Mouse (Mus musculus): Measurements from ENCODE around the gene Rora. TPM values are rescaled to one million over a fixed set of nuclear protein-coding genes. Genes with fewer than 3 reads are reported as not detected.

Gene Rora
- total and polyA plus RNA-seq, 2 experiments = 11.3 to 30.8 TPM

DNA sequence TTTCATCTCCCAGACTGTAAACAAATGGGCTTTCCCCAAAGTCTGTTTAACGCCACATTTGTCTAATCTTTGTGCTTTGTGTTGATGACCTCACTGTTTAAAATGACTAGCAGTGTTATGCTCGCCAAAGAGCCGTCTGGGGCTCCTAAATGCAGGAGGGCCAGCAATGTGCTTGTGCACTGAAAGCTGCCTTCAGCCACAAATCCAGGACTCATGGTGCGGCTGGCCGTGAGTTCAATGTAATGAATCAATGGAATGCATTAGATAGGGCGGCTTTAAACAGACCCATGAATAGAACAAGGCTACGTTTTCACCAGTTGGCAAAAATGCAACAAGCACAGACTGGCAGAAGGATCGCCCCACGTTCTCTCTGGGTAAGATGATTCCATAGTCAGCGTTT is 623.7 kb downstream of the Rora start:
- Histone ChIP-seq H3K79me2 (ENCODE audit: control insufficient read depth, insufficient read depth, low read length) (no peaks in the 10 kb centered on the region), H3K4me1 (ENCODE audit: control insufficient read depth, insufficient read depth, low read length) (peaks cover 2% of the 10 kb centered on the region; the same call in 1 of the 2 replicates), H3K36me3 (ENCODE audit: control insufficient read depth, insufficient read depth, low read length) (no peaks in the 10 kb centered on the region), H3K27me3 (ENCODE audit: control insufficient read depth, insufficient read depth, low read length) (no peaks in the 10 kb centered on the region), H3K27ac (replicated peaks; ENCODE audit: insufficient read depth, low read depth, low read length) (no peak overlapping the region), H3K4me3 (ENCODE audit: insufficient read depth, low read depth, low read length) (no peak overlapping the region), H3K9ac (ENCODE audit: low read depth, low read length) (no peak overlapping the region)
- TF ChIP-seq POLR2A (IDR thresholded peaks at IDR 0.05; ENCODE audit: extremely low read depth, insufficient read depth, low read length) = no peak
- TF ChIP-seq CTCF (IDR thresholded peaks at IDR 0.05; ENCODE audit: low read depth, low read length) = no peak
- 77% methylated on average over 10 of the region's 10 CpGs for WGBS
- DNase-seq (ENCODE audit: extremely low read depth, low read depth, low spot score) = no peak

DNA sequence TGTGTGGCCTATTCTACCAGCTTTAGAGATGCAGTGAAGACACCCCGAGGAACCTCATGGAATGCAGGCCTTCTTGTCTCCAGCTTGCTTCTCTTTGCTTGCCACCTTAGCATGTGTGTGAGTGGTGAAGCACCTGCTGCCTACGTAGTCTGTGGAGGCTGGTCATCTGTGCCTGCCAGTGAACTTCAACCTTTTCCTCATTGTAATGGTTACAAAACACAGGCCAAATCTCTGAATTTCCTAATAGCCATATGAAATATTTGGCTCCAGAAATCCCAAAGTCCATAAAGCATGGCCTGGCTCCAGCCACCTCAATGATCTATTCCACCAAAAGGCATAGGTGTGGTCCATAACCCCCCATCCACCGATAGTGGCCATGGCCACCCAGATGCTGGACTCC is 631.4 kb downstream of the Rora start:
- DNase-seq (ENCODE audit: extremely low read depth, low read depth, low spot score) = peak; percentile 94
- Histone ChIP-seq H3K4me1 (ENCODE audit: control insufficient read depth, insufficient read depth, low read length) (peaks cover 15% of the 10 kb centered on the region), H3K27me3 (ENCODE audit: control insufficient read depth, insufficient read depth, low read length) (no peaks in the 10 kb centered on the region), H3K27ac (replicated peaks; ENCODE audit: insufficient read depth, low read depth, low read length) (peak overlapping the region; percentile 79), H3K79me2 (ENCODE audit: control insufficient read depth, insufficient read depth, low read length) (peaks cover 3% of the 10 kb centered on the region), H3K4me3 (ENCODE audit: insufficient read depth, low read depth, low read length) (no peak overlapping the region), H3K36me3 (ENCODE audit: control insufficient read depth, insufficient read depth, low read length) (no peaks in the 10 kb centered on the region), H3K9ac (ENCODE audit: low read depth, low read length) (no peak overlapping the region)
- TF ChIP-seq CTCF (IDR thresholded peaks at IDR 0.05; ENCODE audit: low read depth, low read length) = no peak
- no peak for TF ChIP-seq POLR2A (IDR thresholded peaks at IDR 0.05; ENCODE audit: extremely low read depth, insufficient read depth, low read length)
- WGBS = 40% methylated on average over 3 of the region's 3 CpGs

DNA sequence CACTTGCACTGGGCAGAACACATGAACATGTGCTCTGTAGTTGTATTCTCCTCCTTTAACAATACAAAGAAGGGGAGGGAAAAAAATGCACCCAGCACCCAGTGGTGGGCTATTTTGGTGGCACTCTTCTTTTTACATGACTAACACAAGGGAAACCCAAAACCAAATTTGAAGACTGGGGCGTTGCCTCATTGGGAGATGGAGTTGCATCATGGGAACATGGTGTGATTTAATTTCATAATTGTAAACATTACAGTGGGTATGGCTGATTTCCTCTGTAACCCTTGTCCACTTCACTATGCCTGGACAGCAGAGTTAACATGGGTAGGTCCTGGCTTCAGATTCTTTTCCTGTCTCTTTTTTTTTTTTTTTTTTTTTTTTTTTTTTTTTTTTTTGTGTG is 634.5 kb downstream of the Rora start:
- Histone ChIP-seq H3K27me3 (ENCODE audit: control insufficient read depth, insufficient read depth, low read length) (no peaks in the 10 kb centered on the region), H3K79me2 (ENCODE audit: control insufficient read depth, insufficient read depth, low read length) (peaks cover 16% of the 10 kb centered on the region)
- 10% methylated on average over 1 of the region's 1 CpGs for WGBS

DNA sequence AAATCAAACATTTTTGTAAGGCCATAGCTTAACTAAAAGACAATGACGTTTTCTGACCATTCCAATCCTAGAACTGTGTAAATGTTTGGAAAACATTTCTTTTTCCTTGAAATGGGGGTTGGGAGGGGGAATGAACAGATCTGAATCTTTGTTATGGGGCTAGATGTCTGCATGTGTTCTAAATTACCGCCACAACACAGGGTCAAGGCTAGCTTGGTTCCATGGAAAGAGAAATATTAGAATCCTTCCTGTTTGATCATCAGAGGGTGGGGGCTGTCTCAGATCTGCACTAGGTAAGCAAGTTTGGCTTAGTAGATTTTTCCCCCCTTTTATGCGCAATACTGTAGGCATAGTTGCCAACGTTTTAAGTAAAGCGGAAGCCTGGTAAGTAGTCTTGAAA is 635.0 kb downstream of the Rora start:
- Histone ChIP-seq H3K4me3 (ENCODE audit: insufficient read depth, low read depth, low read length) (peak overlapping the region; percentile 80; the same call in 1 of the 2 replicates), H3K27me3 (ENCODE audit: control insufficient read depth, insufficient read depth, low read length) (no peaks in the 10 kb centered on the region), H3K79me2 (ENCODE audit: control insufficient read depth, insufficient read depth, low read length) (peaks cover 18% of the 10 kb centered on the region), H3K27ac (replicated peaks; ENCODE audit: insufficient read depth, low read depth, low read length) (peak overlapping the region; percentile 97), H3K36me3 (ENCODE audit: control insufficient read depth, insufficient read depth, low read length) (no peaks in the 10 kb centered on the region), H3K9ac (ENCODE audit: low read depth, low read length) (peak overlapping the region; percentile 50; the same call in 1 of the 2 replicates), H3K4me1 (ENCODE audit: control insufficient read depth, insufficient read depth, low read length) (peaks cover 26% of the 10 kb centered on the region)
- TF ChIP-seq POLR2A (IDR thresholded peaks at IDR 0.05; ENCODE audit: extremely low read depth, insufficient read depth, low read length) (no peak), CTCF (IDR thresholded peaks at IDR 0.05; ENCODE audit: low read depth, low read length) (no peak)
- 37% methylated on average over 5 of the region's 5 CpGs for WGBS
- DNase-seq (ENCODE audit: extremely low read depth, low read depth, low spot score) = no peak

More for the DNA sequence above, 634.5 kb downstream of the Rora start:
- TF ChIP-seq POLR2A (IDR thresholded peaks at IDR 0.05; ENCODE audit: extremely low read depth, insufficient read depth, low read length) (no peak), CTCF (IDR thresholded peaks at IDR 0.05; ENCODE audit: low read depth, low read length) (no peak)
- H3K9ac ChIP-seq (ENCODE audit: low read depth, low read length) = no peak overlapping the region
- peak overlapping the region; percentile 52 for H3K27ac ChIP-seq (replicated peaks; ENCODE audit: insufficient read depth, low read depth, low read length)
- H3K4me3 ChIP-seq (ENCODE audit: insufficient read depth, low read depth, low read length) = no peak overlapping the region
- peaks cover 22% of the 10 kb centered on the region for H3K4me1 ChIP-seq (ENCODE audit: control insufficient read depth, insufficient read depth, low read length)
- peak; percentile 88 for DNase-seq (ENCODE audit: extremely low read depth, low read depth, low spot score)
- H3K36me3 ChIP-seq (ENCODE audit: control insufficient read depth, insufficient read depth, low read length) = no peaks in the 10 kb centered on the region

DNA sequence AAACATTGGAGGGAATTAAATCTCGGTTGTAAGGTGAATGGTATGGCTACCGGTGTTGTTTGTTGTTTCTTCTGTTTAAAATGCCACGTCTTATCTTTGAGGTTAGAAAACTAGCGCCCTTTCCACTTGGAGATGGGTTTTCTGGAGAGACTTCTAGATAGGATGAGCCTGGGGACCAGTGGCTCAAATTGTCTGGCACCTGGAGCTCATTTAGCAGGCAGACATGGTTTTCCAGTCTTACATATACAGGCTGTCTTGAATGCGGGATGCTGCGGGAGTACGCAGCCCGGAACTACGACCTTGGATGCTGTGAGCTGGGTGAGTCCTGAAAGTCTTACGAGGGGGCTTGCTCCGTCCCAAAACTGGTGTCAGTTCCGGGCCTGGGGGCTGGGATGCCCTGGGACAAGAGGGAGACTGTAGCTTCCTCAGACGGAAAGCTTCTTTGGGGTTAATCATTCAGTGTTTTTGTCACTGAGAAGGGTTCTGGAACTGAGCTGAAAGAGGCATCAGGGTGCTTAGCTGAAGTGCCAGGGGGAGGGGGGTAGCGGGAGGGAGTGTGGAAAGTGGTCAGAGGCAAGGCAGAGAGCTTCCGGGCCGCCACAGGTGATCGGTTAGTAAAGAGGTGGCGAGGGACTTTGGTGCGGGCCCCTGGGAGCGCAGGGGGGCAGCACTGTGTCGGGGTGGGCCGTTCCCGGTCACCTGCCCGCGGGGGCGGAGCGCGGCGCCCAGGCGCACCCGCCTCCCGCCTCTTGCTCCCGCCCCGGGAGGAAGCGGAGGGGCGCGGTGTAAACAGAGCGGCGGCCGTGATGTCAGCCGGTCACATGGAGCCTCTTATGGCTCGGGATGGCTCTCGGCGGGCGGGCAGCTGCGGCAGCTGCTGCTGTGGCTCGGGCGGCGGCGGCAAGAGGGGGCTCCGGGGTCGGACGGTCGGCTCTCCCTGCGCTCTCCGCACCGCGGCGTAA is 635.8 kb downstream of the Rora start:
- Histone ChIP-seq H3K79me2 (ENCODE audit: control insufficient read depth, insufficient read depth, low read length) (peaks cover 18% of the 10 kb centered on the region), H3K27ac (replicated peaks; ENCODE audit: insufficient read depth, low read depth, low read length) (peak overlapping the region; percentile 97), H3K4me1 (ENCODE audit: control insufficient read depth, insufficient read depth, low read length) (peaks cover 29% of the 10 kb centered on the region), H3K36me3 (ENCODE audit: control insufficient read depth, insufficient read depth, low read length) (no peaks in the 10 kb centered on the region), H3K9ac (ENCODE audit: low read depth, low read length) (peak overlapping the region; percentile 93), H3K4me3 (ENCODE audit: insufficient read depth, low read depth, low read length) (peak overlapping the region; percentile 80), H3K27me3 (ENCODE audit: control insufficient read depth, insufficient read depth, low read length) (no peaks in the 10 kb centered on the region)
- WGBS = 2% methylated on average over 59 of the region's 59 CpGs
- peak; percentile 78 for DNase-seq (ENCODE audit: extremely low read depth, low read depth, low spot score)
- 0 out of 2 replicates have a peak, but pooled peaks have one; percentile 1 for TF ChIP-seq CTCF (IDR thresholded peaks at IDR 0.05; ENCODE audit: low read depth, low read length)
- TF ChIP-seq POLR2A (IDR thresholded peaks at IDR 0.05; ENCODE audit: extremely low read depth, insufficient read depth, low read length) = peak; percentile 90
